10 mouse cellular contexts compared by ENCODE assay signal in the genomic region with DNA sequence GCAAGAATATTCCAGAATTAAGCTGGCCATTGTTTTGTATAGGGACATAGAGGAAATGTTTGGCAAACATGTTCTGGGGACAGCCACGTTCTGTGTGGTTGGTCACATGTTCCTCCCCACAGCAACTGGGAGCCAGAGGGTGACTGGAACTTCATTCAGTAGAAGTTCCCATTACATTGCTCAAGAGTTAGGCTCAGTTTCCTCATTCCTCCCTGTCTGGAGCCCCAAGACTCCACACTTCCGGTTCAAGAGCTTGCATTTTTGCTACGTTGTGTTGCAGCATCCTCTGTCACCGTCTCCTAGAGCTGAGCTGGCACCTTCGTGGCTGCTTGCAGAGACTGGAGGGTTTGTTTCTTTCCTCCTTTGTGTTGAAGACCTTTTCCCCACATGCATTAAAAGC. TPM values are rescaled to one million over a fixed set of nuclear protein-coding genes. Genes with fewer than 3 reads are reported as not detected.
DNase-seq lines count a peak whose midpoint lies in the region; ATAC-seq and TF ChIP-seq lines count a peak whose summit lies in the region.
"Had no signal": no experiment of that assay in that cellular context is flagged by ENCODE, and none has a peak within 500 bp of the region (broad histone marks: within the 10 kb centered on the region; RNA-seq: fewer than 3 reads in every experiment).

No protein-coding gene starts in this region.

- intact Hi-C loops in gastrocnemius, adult 2 months (cut with DNase I): no loop called here

- no peak for ATAC-seq in inflammation-experienced regulatory T-cells, adult 6 months
- ATAC-seq: intestine, embryonic 15.5 days had no signal

- no peak overlapping the region for H3K4me3 ChIP-seq in gastrocnemius, adult 2 months
- H3K4me3 ChIP-seq: intestine, embryonic 15.5 days had no signal

- no peak for TF ChIP-seq CTCF in gastrocnemius, adult 2 months (IDR thresholded peaks at IDR 0.05)

- DNase-seq in gastrocnemius, postnatal 25 days: peak; percentile 10
- no peak for DNase-seq in gastrocnemius, postnatal 4 days (ENCODE audit: low spot score in 2 of 2)
- DNase-seq in spleen, postnatal 36 days (ENCODE audit: low spot score in 2 of 2): peak; percentile 4 to 47
- DNase-seq in spleen, postnatal 4 days (ENCODE audit: low spot score in 2 of 2): no peak
- peak; percentile 29 to 48 for DNase-seq in lung, postnatal 4 days
- no peak for DNase-seq in cerebellum, adult 18-20 months
- no peak for DNase-seq in gastrocnemius, adult 2 months
- DNase-seq: left cerebral cortex, postnatal 4 days had no signal

- no peak overlapping the region for H3K27ac ChIP-seq in gastrocnemius, adult 2 months
- H3K27ac ChIP-seq: intestine, embryonic 15.5 days had no signal

RNA-seq across cellular contexts. Expression of a gene that starts 15.1 kb away (rescaled TPM):
- not detected for total RNA-seq in gastrocnemius, postnatal 25 days (2021)
- total RNA-seq in gastrocnemius, postnatal 4 days (2021): under 1 TPM in 1 of 2 experiments, not detected in 1; 0.23 TPM
- not detected for polyA plus RNA-seq in inflammation-experienced regulatory T-cells, adult 6 months (2017; shearing (Covaris generic))
- total RNA-seq in gastrocnemius, adult 2 months (2021): not detected

Comparison
In these comparisons a context has a peak if more than half of its experiments do, and no peak if none do; other contexts are left out.
1. DNase-seq: peak in gastrocnemius, postnatal 25 days (single experiment), spleen, postnatal 36 days (2 of 2) and lung, postnatal 4 days (2 of 2); none in gastrocnemius, postnatal 4 days (0 of 2), spleen, postnatal 4 days (0 of 2), cerebellum, adult 18-20 months (0 of 2) and gastrocnemius, adult 2 months (single experiment).